ENCODE assay signal across 17 mouse cellular contexts in genomic region chr8:122829396-122829795, GRCm38 (mm10). TPM values are rescaled to one million over a fixed set of nuclear protein-coding genes. Genes with fewer than 3 reads are reported as not detected.
"Had no signal": no experiment of that assay in that cellular context is flagged by ENCODE, and none has a peak within 500 bp of the region (broad histone marks: within the 10 kb centered on the region; RNA-seq: fewer than 3 reads in every experiment).

No protein-coding gene starts in this region.

- H3K4me2 ChIP-seq: liver, embryonic 13.5 days had no signal

- H3K36me3 ChIP-seq: liver, embryonic 13.5 days; midbrain, embryonic 10.5 days had no signal

- H3K27ac ChIP-seq: kidney, postnatal 0 days; layer of hippocampus, adult 2 months; liver, embryonic 13.5 days; midbrain, embryonic 10.5 days had no signal

- H3K4me3 ChIP-seq: layer of hippocampus, adult 2 months; liver, embryonic 13.5 days; midbrain, embryonic 10.5 days had no signal

- H3K4me1 ChIP-seq: liver, embryonic 13.5 days had no signal

- H3K9ac ChIP-seq: liver, embryonic 13.5 days had no signal

- DNase-seq: kidney, adult 2 months; kidney, postnatal 25 days; layer of hippocampus, adult 9-11 months; liver, embryonic 13.5 days; lung, adult 2 months; lung, postnatal 14 days; lung, postnatal 4 days; midbrain, embryonic 14.5 days; thymus, adult 18-20 months; thymus, postnatal 14 days had no signal

- H3K9me3 ChIP-seq: liver, embryonic 13.5 days; midbrain, embryonic 10.5 days had no signal

RNA-seq across cellular contexts. Expression of gene Cdh15, which starts 18.4 kb away (rescaled TPM):
- total RNA-seq: liver, adult 2 months; megakaryocyte progenitor cell, adult 5-6 weeks had no signal
- polyA plus RNA-seq: small intestine, adult 2 months; spleen, adult 2 months had no signal
